ENCODE assay signal across 8 mouse cellular contexts in genomic region chr10:62664963-62665590, GRCm38 (mm10). TPM values are rescaled to one million over a fixed set of nuclear protein-coding genes. Genes with fewer than 3 reads are reported as not detected.
DNase-seq lines count a peak whose midpoint lies in the region; ATAC-seq and TF ChIP-seq lines count a peak whose summit lies in the region.

No protein-coding gene starts in this region.

- H3K4me3 ChIP-seq in left cerebral cortex, adult 2 months: 0 out of 2 replicates have a peak overlapping the region, but pooled peaks have one; percentile 9
- H3K4me3 ChIP-seq in embryonic facial prominence, embryonic 13.5 days: no peak overlapping the region
- H3K4me3 ChIP-seq in hindbrain, embryonic 15.5 days: no peak overlapping the region
- H3K4me3 ChIP-seq in liver, embryonic 11.5 days (ENCODE audit: low read depth, low read length): peak overlapping the region; percentile 22; the same call in 1 of the 2 replicates

- no peaks in the 10 kb centered on the region; the same call in 1 of the 2 replicates for H3K4me1 ChIP-seq in embryonic facial prominence, embryonic 13.5 days
- H3K4me1 ChIP-seq in hindbrain, embryonic 15.5 days (replicated peaks): no peaks in the 10 kb centered on the region
- peaks cover 7% of the 10 kb centered on the region for H3K4me1 ChIP-seq in liver, embryonic 11.5 days (replicated peaks; ENCODE audit: control insufficient read depth, insufficient read depth, low read length)

- no peaks in the 10 kb centered on the region for H3K36me3 ChIP-seq in embryonic facial prominence, embryonic 13.5 days
- H3K36me3 ChIP-seq in hindbrain, embryonic 15.5 days: no peaks in the 10 kb centered on the region
- H3K36me3 ChIP-seq in liver, embryonic 11.5 days (ENCODE audit: control insufficient read depth, insufficient read depth, low read length): no peaks in the 10 kb centered on the region

- intact Hi-C loops in left cerebral cortex, adult 2 months (cut with DNase I): no loop called here
- intact Hi-C loops in left cerebral cortex, postnatal 25 days (cut with DNase I): no loop called here

- no peaks in the 10 kb centered on the region for H3K9me3 ChIP-seq in embryonic facial prominence, embryonic 13.5 days
- H3K9me3 ChIP-seq in hindbrain, embryonic 15.5 days: no peaks in the 10 kb centered on the region
- no peaks in the 10 kb centered on the region for H3K9me3 ChIP-seq in liver, embryonic 11.5 days (ENCODE audit: control insufficient read depth, low read length)

- peak overlapping the region; percentile 27; the same call in 1 of the 2 replicates for H3K4me2 ChIP-seq in embryonic facial prominence, embryonic 13.5 days
- 0 out of 2 replicates have a peak overlapping the region, but pooled peaks have one; percentile 13 for H3K4me2 ChIP-seq in hindbrain, embryonic 15.5 days
- peak overlapping the region; percentile 53 for H3K4me2 ChIP-seq in liver, embryonic 11.5 days

- DNase-seq in left cerebral cortex, adult 2 months (ENCODE audit: extremely low spot score in 1 of 2, low spot score in 2 of 2): no peak
- no peak for DNase-seq in left cerebral cortex, postnatal 25 days (ENCODE audit: low spot score in 2 of 2)
- DNase-seq in liver, embryonic 11.5 days (ENCODE audit: low spot score): no peak
- peak; percentile 30 for DNase-seq in skeletal muscle tissue, adult 2 months (ENCODE audit: low read depth, low spot score)
- DNase-seq in Muller cell, postnatal 12 days (ENCODE audit: inconsistent ontology term): no peak
- no peak for DNase-seq in left cerebral cortex, adult 18-20 months (ENCODE audit: low spot score in 2 of 2)

- no peak for TF ChIP-seq CTCF in left cerebral cortex, adult 2 months (IDR thresholded peaks at IDR 0.05)

- ATAC-seq in embryonic facial prominence, embryonic 13.5 days (ENCODE audit: insufficient number of reproducible peaks, insufficient read depth, low FRiP score, low TSS enrichment, low read depth): no peak
- no peak for ATAC-seq in hindbrain, embryonic 15.5 days (ENCODE audit: low FRiP score, low read depth)
- no peak for ATAC-seq in liver, embryonic 11.5 days (replicated peaks; ENCODE audit: low FRiP score)

- H3K27ac ChIP-seq in left cerebral cortex, adult 2 months: peak overlapping the region; percentile 61
- no peak overlapping the region for H3K27ac ChIP-seq in embryonic facial prominence, embryonic 13.5 days
- H3K27ac ChIP-seq in hindbrain, embryonic 15.5 days (replicated peaks): no peak overlapping the region
- no peak overlapping the region for H3K27ac ChIP-seq in liver, embryonic 11.5 days (ENCODE audit: low read depth, low read length)

- 67% methylated on average over 27 of the region's 27 CpGs for WGBS in embryonic facial prominence, embryonic 13.5 days
- 67% methylated on average over 27 of the region's 27 CpGs for WGBS in hindbrain, embryonic 15.5 days
- WGBS in liver, embryonic 11.5 days: 25% methylated on average over 27 of the region's 27 CpGs

- H3K9ac ChIP-seq in embryonic facial prominence, embryonic 13.5 days: no peak overlapping the region
- no peak overlapping the region for H3K9ac ChIP-seq in hindbrain, embryonic 15.5 days
- H3K9ac ChIP-seq in liver, embryonic 11.5 days (ENCODE audit: low read depth, low read length): no peak overlapping the region

- H3K27me3 ChIP-seq in embryonic facial prominence, embryonic 13.5 days: no peaks in the 10 kb centered on the region
- no peaks in the 10 kb centered on the region for H3K27me3 ChIP-seq in hindbrain, embryonic 15.5 days
- no peaks in the 10 kb centered on the region for H3K27me3 ChIP-seq in liver, embryonic 11.5 days (replicated peaks; ENCODE audit: control insufficient read depth, insufficient read depth, low read length)

RNA-seq across cellular contexts. Expression of gene Ddx50, which starts 14.1 kb away (rescaled TPM):
- total RNA-seq in left cerebral cortex, adult 2 months (2021): 10 to 100 TPM; 86.3 to 91.1 TPM
- 10 to 100 TPM; 85.1 to 95.6 TPM for total RNA-seq in left cerebral cortex, postnatal 25 days (2021)
- 175 and 178 TPM in 2 replicates for polyA plus RNA-seq in embryonic facial prominence, embryonic 13.5 days (2015; fragmentation: Nextera tagmentation; extraction: Ambion mirVana)
- 82.8 and 83.0 TPM in 2 replicates for polyA plus RNA-seq in hindbrain, embryonic 15.5 days (2015; fragmentation: Nextera tagmentation; extraction: Ambion mirVana)
- polyA plus RNA-seq in liver, embryonic 11.5 days (2014; fragmentation: Nextera tagmentation; extraction: Ambion mirVana): 89.8 and 90.1 TPM in 2 replicates
- total RNA-seq in left cerebral cortex, adult 18-20 months (2021): 100 to 1,000 TPM in 1 of 2 experiments, 10 to 100 TPM in 1; 89.0 to 101 TPM

Comparison
In these comparisons a context has a peak if more than half of its experiments do, and no peak if none do; other contexts are left out.
1. H3K4me3 ChIP-seq: peak in left cerebral cortex, adult 2 months (single experiment) and liver, embryonic 11.5 days (single experiment); none in embryonic facial prominence, embryonic 13.5 days (single experiment) and hindbrain, embryonic 15.5 days (single experiment).
2. Peak in every context shown above with its lines, with median percentiles within 50 percentile points of each other: H3K4me2 ChIP-seq.